Mouse (Mus musculus): ENCODE data around the gene Trpv2. TPM values are rescaled to one million over a fixed set of nuclear protein-coding genes. Genes with fewer than 3 reads are reported as not detected.

Gene Trpv2
- total RNA-seq, 1 experiment from 2014 or later, result 24.5 TPM

Other genes with a start within 250 kb of the Trpv2 start
- gene Pigl, start 116.0 kb upstream of the Trpv2 start, total RNA-seq (2017), result 5.7 and 9.1 TPM in 2 replicates
- gene Ncor1, start 115.9 kb upstream of the Trpv2 start, total RNA-seq (2017), result 312 and 354 TPM in 2 replicates
- gene Cenpv, start 35.2 kb upstream of the Trpv2 start, total RNA-seq (2017), result 11.5 and 33.0 TPM in 2 replicates
- gene Ubb, start 23.3 kb upstream of the Trpv2 start, total RNA-seq (2017), result 1,136 and 1,520 TPM in 2 replicates
- gene Lrrc75a, start 74.0 kb downstream of the Trpv2 start, total RNA-seq (2017), result 7.6 and 7.7 TPM in 2 replicates
- 26.0 and 39.5 TPM in 2 replicates for gene Mmgt2, start 74.2 kb downstream of the Trpv2 start, total RNA-seq (2017)
- gene Zfp287, start 157.4 kb downstream of the Trpv2 start, total RNA-seq (2017), result 7.3 and 9.6 TPM in 2 replicates
- gene Gm10428, start 178.6 kb downstream of the Trpv2 start, total RNA-seq (2017), result not detected in 2 replicates
- 7.8 and 9.7 TPM in 2 replicates for gene Zfp286, start 215.0 kb downstream of the Trpv2 start, total RNA-seq (2017)
- 13.2 and 22.3 TPM in 2 replicates for gene Trim16, start 245.7 kb downstream of the Trpv2 start, total RNA-seq (2017)